Mouse (Mus musculus): ENCODE measurements around the gene Cdk19. TPM values are rescaled to one million over a fixed set of nuclear protein-coding genes. Genes with fewer than 3 reads are reported as not detected.

Cdk19 gene
- total and polyA plus RNA-seq, 3 experiments = 3.3 to 4.7 (median 4.0) TPM

DNA sequence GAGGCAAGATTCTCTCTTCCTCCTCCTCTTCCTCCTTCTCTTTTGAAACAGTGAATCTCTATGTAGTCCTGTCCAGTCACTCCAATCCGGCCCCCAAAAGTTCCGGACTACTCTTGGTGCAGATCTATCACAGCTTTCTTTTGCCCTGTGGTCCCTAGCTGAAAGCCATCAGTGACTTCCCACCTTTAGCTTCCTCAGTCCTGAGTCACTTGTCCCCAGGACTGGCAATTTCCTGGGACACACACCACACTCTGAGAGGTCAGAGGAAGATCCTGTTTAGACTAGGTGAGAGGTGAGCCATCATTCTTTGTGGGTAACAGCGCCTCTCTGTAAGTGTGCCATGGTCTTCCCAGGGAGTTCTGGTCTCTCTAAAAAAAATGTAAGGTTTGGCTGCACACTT lies 187.6 kb downstream of the Cdk19 start:
- H3K27ac ChIP-seq (ENCODE audit: insufficient read depth, low read depth) = no peak overlapping the region
- dilution Hi-C loops (cut with MboI; ENCODE audit: extremely low pct_ligation_motif_present, extremely low pct_unique_long_range_greater_than_20kb, low sequenced_read_pairs) (no loop called here), in situ Hi-C loops (cut with MboI; ENCODE audit: low pct_ligation_motif_present, low pct_unique_long_range_greater_than_20kb, low sequenced_read_pairs) (loop anchor here (5.0 to 10.0 kb wide), 2 partner anchors 270 to 472 kb away; partner anchors contain the start of gene Gtf3c6)
- no peaks in the 10 kb centered on the region for H3K27me3 ChIP-seq (replicated peaks)
- peak overlapping the region; percentile 37; the same call in 1 of the 2 replicates for H3K4me2 ChIP-seq (ENCODE audit: insufficient read depth, low read depth, poor library complexity, severe bottlenecking)
- no peaks in the 10 kb centered on the region for H3K36me3 ChIP-seq (replicated peaks in 1 of 2; ENCODE audit: control insufficient read depth in 1 of 2, insufficient read depth in 1 of 2, low read length in 1 of 2)
- H3K4me1 ChIP-seq (ENCODE audit: control insufficient read depth in 1 of 2, insufficient read depth in 2 of 2) = peaks cover 6 to 39% of the 10 kb centered on the region in 2 experiments
- no peaks in the 10 kb centered on the region for H3K9me3 ChIP-seq (replicated peaks; ENCODE audit: low read length)
- H3K79me2 ChIP-seq (replicated peaks; ENCODE audit: control insufficient read depth, extremely low read depth, insufficient read depth, poor library complexity, severe bottlenecking) = no peaks in the 10 kb centered on the region
- H3K9ac ChIP-seq (ENCODE audit: insufficient read depth, low read depth) = no peak overlapping the region
- no peak for DNase-seq (ENCODE audit: extremely low read depth)
- H3K4me3 ChIP-seq (replicated peaks in 1 of 3; ENCODE audit: low read depth in 2 of 3, low read length in 2 of 3, poor library complexity in 1 of 3) = no peak overlapping the region
- no peak for TF ChIP-seq ZC3H11A (IDR thresholded peaks at IDR 0.05; ENCODE audit: low read depth, low read length)
- no peak for TF ChIP-seq USF1 (IDR thresholded peaks at IDR 0.05; ENCODE audit: low read depth, low read length)
- no peak for TF ChIP-seq KAT2A (IDR thresholded peaks at IDR 0.05; ENCODE audit: insufficient replicate concordance, low read length)
- TF ChIP-seq ZNF384 (IDR thresholded peaks at IDR 0.05; ENCODE audit: low read depth, low read length) = no peak
- TF ChIP-seq MEF2A (IDR thresholded peaks at IDR 0.05; ENCODE audit: borderline replicate concordance, low read depth, low read length) = no peak

DNA sequence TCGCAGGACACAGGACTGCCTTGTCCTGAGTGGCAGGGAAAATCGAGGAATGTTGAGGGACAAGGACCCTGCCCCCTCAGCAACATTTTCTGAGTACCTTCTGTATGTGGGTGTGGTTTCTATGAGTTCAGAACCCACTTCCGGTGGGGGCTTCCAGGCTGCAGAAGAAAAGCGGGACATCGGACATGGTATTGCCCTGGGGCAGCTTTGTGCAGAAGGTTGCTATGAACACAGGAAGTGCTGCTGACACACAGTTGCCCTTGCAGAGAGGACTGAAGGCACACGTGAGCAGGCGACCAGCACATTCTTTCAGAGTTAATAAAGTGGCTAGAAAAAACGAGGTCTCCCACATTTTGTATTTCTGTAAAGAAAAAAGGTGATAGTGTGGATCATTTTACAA lies 188.2 kb downstream of the Cdk19 start:
- Histone ChIP-seq H3K4me2 (ENCODE audit: insufficient read depth, low read depth, poor library complexity, severe bottlenecking) (peak overlapping the region; percentile 37; the same call in 1 of the 2 replicates), H3K79me2 (replicated peaks; ENCODE audit: control insufficient read depth, extremely low read depth, insufficient read depth, poor library complexity, severe bottlenecking) (no peaks in the 10 kb centered on the region), H3K4me1 (ENCODE audit: control insufficient read depth in 1 of 2, insufficient read depth in 2 of 2) (peaks cover 6 to 39% of the 10 kb centered on the region in 2 experiments), H3K9ac (ENCODE audit: insufficient read depth, low read depth) (no peak overlapping the region), H3K36me3 (replicated peaks in 1 of 2; ENCODE audit: control insufficient read depth in 1 of 2, insufficient read depth in 1 of 2, low read length in 1 of 2) (no peaks in the 10 kb centered on the region), H3K27me3 (replicated peaks) (no peaks in the 10 kb centered on the region), H3K4me3 (replicated peaks in 1 of 3; ENCODE audit: low read depth in 2 of 3, low read length in 2 of 3, poor library complexity in 1 of 3) (no peak overlapping the region), H3K27ac (ENCODE audit: insufficient read depth, low read depth) (no peak overlapping the region), H3K9me3 (replicated peaks; ENCODE audit: low read length) (no peaks in the 10 kb centered on the region)
- in situ Hi-C loops (cut with MboI; ENCODE audit: low pct_ligation_motif_present, low pct_unique_long_range_greater_than_20kb, low sequenced_read_pairs) (loop anchor here (5.0 to 10.0 kb wide), 2 partner anchors 270 to 473 kb away; partner anchors contain the start of gene Gtf3c6), dilution Hi-C loops (cut with MboI; ENCODE audit: extremely low pct_ligation_motif_present, extremely low pct_unique_long_range_greater_than_20kb, low sequenced_read_pairs) (no loop called here)
- peak; percentile 35 for DNase-seq (ENCODE audit: extremely low read depth)
- no peak for TF ChIP-seq USF2 (conservative IDR thresholded peaks at IDR 0.05; ENCODE audit: low read depth, low read length)
- no peak for TF ChIP-seq PAX5 (IDR thresholded peaks at IDR 0.05; ENCODE audit: low read length)
- peak; percentile 86 for TF ChIP-seq BHLHE40 (IDR thresholded peaks at IDR 0.05; ENCODE audit: low read depth, low read length)
- TF ChIP-seq USF1 (IDR thresholded peaks at IDR 0.05; ENCODE audit: low read depth, low read length) = no peak
- no peak for TF ChIP-seq TCF12 (IDR thresholded peaks at IDR 0.05; ENCODE audit: low read depth, low read length)
- TF ChIP-seq MAX (IDR thresholded peaks at IDR 0.05; ENCODE audit: low read length) = no peak
- TF ChIP-seq NRF1 (IDR thresholded peaks at IDR 0.05; ENCODE audit: low read depth, low read length) = no peak
- no peak for TF ChIP-seq ZMIZ1 (IDR thresholded peaks at IDR 0.05; ENCODE audit: low read depth, low read length)
- no peak for TF ChIP-seq MXI1 (IDR thresholded peaks at IDR 0.05; ENCODE audit: low read depth, low read length)
- TF ChIP-seq RCOR1 (conservative IDR thresholded peaks at IDR 0.05; ENCODE audit: low read depth, low read length) = no peak
- no peak for TF ChIP-seq RAD21 (IDR thresholded peaks at IDR 0.05; ENCODE audit: low read depth, low read length)
- TF ChIP-seq IRF4 (IDR thresholded peaks at IDR 0.05; ENCODE audit: low read depth, low read length) = peak; percentile 9; the same call in 1 of the 2 replicates
- TF ChIP-seq JUN (IDR thresholded peaks at IDR 0.05; ENCODE audit: insufficient read depth, low read depth, low read length) = no peak
- TF ChIP-seq ZC3H11A (IDR thresholded peaks at IDR 0.05; ENCODE audit: low read depth, low read length) = no peak
- no peak for TF ChIP-seq EP300 (IDR thresholded peaks at IDR 0.05; ENCODE audit: low read length)
- no peak for TF ChIP-seq CHD1 (IDR thresholded peaks at IDR 0.05; ENCODE audit: low read depth, low read length)
- no peak for TF ChIP-seq MAZ (IDR thresholded peaks at IDR 0.05; ENCODE audit: low read depth, low read length)
- TF ChIP-seq KAT2A (IDR thresholded peaks at IDR 0.05; ENCODE audit: insufficient replicate concordance, low read length) = no peak
- no peak for TF ChIP-seq CTCF (conservative IDR thresholded peaks at IDR 0.05 in 1 of 2, IDR thresholded peaks at IDR 0.05 in 1 of 2; ENCODE audit: low read depth in 2 of 2, low read length in 2 of 2)
- no peak for TF ChIP-seq UBTF (IDR thresholded peaks at IDR 0.05; ENCODE audit: low read depth, low read length)
- no peak for TF ChIP-seq MYC (IDR thresholded peaks at IDR 0.05; ENCODE audit: low read depth, low read length)
- no peak for TF ChIP-seq NELFE (IDR thresholded peaks at IDR 0.05; ENCODE audit: low read depth, low read length)
- TF ChIP-seq ELF1 (IDR thresholded peaks at IDR 0.05; ENCODE audit: low read depth, low read length) = peak; percentile 52; the same call in 1 of the 2 replicates
- TF ChIP-seq POLR2AphosphoS2 (IDR thresholded peaks at IDR 0.05; ENCODE audit: low read depth, low read length) = no peak

All from CH12.LX (cell line).